Mouse (Mus musculus) liver, embryonic 11.5 days (tissue): ENCODE measurements around the gene Nin. TPM values are rescaled to one million over a fixed set of nuclear protein-coding genes. Genes with fewer than 3 reads are reported as not detected.
A peak's percentile ranks its signal among the peaks of the same experiment; 100 is the strongest.

Experiments used
- ATAC-seq: fragments of 200-750 bp; cut with Nextera tagmentation; replicated peaks from 2 replicates; pipeline ENCODE4 v1.8.0; 2017; ENCODE audit warnings: moderate number of reproducible peaks, mild to moderate bottlenecking, moderate TSS enrichment, moderate library complexity; ENCODE audit not compliant: low FRiP score
- DNase-seq: peaks from one replicate; pipeline ENCODE4 v3.0.0-alpha.2; 2017; ENCODE audit warnings: low spot score
- H3K27ac ChIP-seq: fragments of 300-500 bp; sonication (generic); 2 replicates; pipeline ENCODE4 v1.5.1; 2014; ENCODE audit warnings: mild to moderate bottlenecking, low read depth, low read length, control low read depth
- H3K27me3 ChIP-seq: fragments of 300-500 bp; sonication (generic); replicated peaks from 2 replicates; pipeline ENCODE4 v1.6.1; 2014; ENCODE audit warnings: low read length, mixed read lengths; ENCODE audit not compliant: control insufficient read depth, insufficient read depth
- H3K36me3 ChIP-seq: fragments of 300-500 bp; sonication (generic); 2 replicates; pipeline ENCODE4 v1.6.1; 2014; ENCODE audit warnings: mild to moderate bottlenecking, low read length, moderate library complexity, mixed read lengths; ENCODE audit not compliant: control insufficient read depth, insufficient read depth
- H3K4me1 ChIP-seq: fragments of 300-500 bp; sonication (generic); replicated peaks from 2 replicates; pipeline ENCODE4 v1.6.1; 2014; ENCODE audit warnings: low read length, mixed read lengths; ENCODE audit not compliant: control insufficient read depth, insufficient read depth
- H3K4me2 ChIP-seq: fragments of 300-500 bp; sonication (generic); 2 replicates; pipeline ENCODE4 v1.6.1; 2014; ENCODE audit warnings: mild to moderate bottlenecking, control low read depth, moderate library complexity
- H3K4me3 ChIP-seq: fragments of 300-500 bp; sonication (generic); 2 replicates; pipeline ENCODE4 v1.5.1; 2014; ENCODE audit warnings: low read depth, low read length, control low read depth
- H3K9ac ChIP-seq: fragments of 300-500 bp; sonication (generic); 2 replicates; pipeline ENCODE4 v1.6.1; 2014; ENCODE audit warnings: low read depth, low read length, control low read depth
- H3K9me3 ChIP-seq: fragments of 300-500 bp; sonication (generic); 2 replicates; pipeline ENCODE4 v1.6.1; 2016; ENCODE audit warnings: low read length, inconsistent platforms, mixed read lengths; ENCODE audit not compliant: control insufficient read depth
- WGBS: fragments of 180-500 bp; shearing (Covaris S2); extraction: QIAGEN DNeasy Blood & Tissue Kit; methylation state at CpG from one replicate; pipeline ENCODE4 v1.1.7; 2014; 5-methylcytosine and 5-hydroxymethylcytosine counted together
- polyA plus RNA-seq: library from polyadenylated mRNA; unstranded; fragments of >200 nt; fragmentation: Nextera tagmentation; extraction: Ambion mirVana; gene quantifications from 2 replicates; pipeline ENCODE4 v1.2.1, GENCODE M21; 2014

The Nin gene
- polyA plus RNA-seq, 1 experiment from 2014 or later, result 7.7 TPM

DNA sequence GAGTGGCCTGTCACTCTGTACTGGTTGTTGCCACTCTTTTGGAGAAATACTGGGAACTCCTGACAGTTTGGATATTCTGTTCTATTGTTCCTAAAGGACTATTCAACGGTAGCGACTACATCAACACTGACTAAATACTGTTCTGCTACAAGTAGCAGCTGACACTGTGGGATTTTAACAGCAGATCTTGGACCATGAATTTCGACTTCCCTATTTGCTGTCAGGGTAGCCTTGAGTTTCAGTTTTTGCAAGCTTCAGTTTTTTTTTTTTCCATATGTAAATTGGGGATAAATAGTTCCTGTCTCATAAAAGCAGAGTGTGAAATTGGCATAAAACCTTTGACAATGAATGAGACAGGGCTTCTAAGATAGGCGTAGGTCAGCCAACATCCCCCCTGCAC lies 103.2 kb downstream of the Nin start:
- Histone ChIP-seq H3K9ac (no peak overlapping the region), H3K36me3 (peaks cover 9% of the 10 kb centered on the region), H3K9me3 (no peaks in the 10 kb centered on the region; the same call in 1 of the 2 replicates), H3K4me2 (no peak overlapping the region), H3K4me3 (no peak overlapping the region), H3K27ac (no peak overlapping the region), H3K27me3 (no peaks in the 10 kb centered on the region), H3K4me1 (no peaks in the 10 kb centered on the region)
- ATAC-seq (no peak), DNase-seq (no peak)
- WGBS, result 85% methylated on average over 4 of the region's 4 CpGs

DNA sequence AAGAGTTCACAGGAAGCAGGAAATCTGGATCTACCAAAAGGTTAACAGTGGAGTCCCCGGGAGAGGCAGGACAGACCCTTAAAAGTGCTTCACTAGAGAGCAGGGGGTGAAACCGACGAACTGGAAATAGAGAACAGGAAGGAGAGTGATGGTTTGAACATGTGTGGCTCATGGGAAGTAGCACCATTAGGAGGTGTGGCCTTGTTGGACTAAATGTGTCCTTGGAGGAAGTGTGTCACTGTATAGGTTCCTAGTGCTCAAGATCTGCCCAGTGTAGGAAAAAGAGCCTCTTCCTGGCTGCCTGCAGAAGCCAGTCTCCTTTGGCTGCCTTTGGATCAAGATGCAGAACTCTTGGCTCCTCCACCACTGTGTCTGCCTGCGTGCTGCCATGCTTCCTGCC lies 108.4 kb downstream of the Nin start:
- Histone ChIP-seq H3K4me2 (no peak overlapping the region), H3K9ac (no peak overlapping the region), H3K27me3 (no peaks in the 10 kb centered on the region), H3K9me3 (no peaks in the 10 kb centered on the region), H3K4me1 (no peaks in the 10 kb centered on the region), H3K36me3 (no peaks in the 10 kb centered on the region), H3K4me3 (no peak overlapping the region), H3K27ac (no peak overlapping the region)
- DNase-seq (no peak), ATAC-seq (no peak)
- 60% methylated on average over 4 of the region's 4 CpGs for whole genome bisulfite sequencing

GRCm38 (mm10) chr12:69998186-69998983 lies 115.1 kb downstream of the Nin start:
- Histone ChIP-seq H3K9ac (no peak overlapping the region), H3K9me3 (no peaks in the 10 kb centered on the region), H3K4me3 (no peak overlapping the region), H3K36me3 (no peaks in the 10 kb centered on the region), H3K4me1 (no peaks in the 10 kb centered on the region), H3K4me2 (no peak overlapping the region), H3K27ac (no peak overlapping the region), H3K27me3 (no peaks in the 10 kb centered on the region)
- 72% methylated on average over 13 of the region's 13 CpGs for whole genome bisulfite sequencing
- ATAC-seq, result no peak
- no peak for DNase-seq

DNA sequence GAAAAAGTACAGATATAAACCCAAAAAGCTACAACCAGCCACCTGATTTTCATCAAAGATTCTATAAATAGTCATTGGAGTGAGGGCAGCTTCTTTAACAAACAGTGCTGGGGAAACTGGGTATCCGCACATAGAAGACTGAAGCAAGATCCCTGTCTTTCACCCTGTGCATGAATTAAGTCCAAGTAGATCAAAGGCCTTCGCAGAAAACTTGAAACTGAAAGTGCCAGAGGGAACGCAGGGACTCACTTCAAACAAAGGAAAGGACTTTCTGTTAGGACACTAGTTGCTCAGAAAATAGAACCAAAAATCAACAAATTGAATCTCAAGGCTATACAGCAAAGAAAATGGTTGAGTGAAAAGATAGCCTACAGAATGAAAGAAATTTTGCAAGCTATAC lies 118.1 kb downstream of the Nin start:
- Histone ChIP-seq H3K27ac (no peak overlapping the region), H3K4me2 (no peak overlapping the region), H3K4me3 (no peak overlapping the region), H3K9ac (no peak overlapping the region), H3K4me1 (no peaks in the 10 kb centered on the region), H3K9me3 (no peaks in the 10 kb centered on the region), H3K36me3 (no peaks in the 10 kb centered on the region), H3K27me3 (no peaks in the 10 kb centered on the region)
- 85% methylated on average over 3 of the region's 3 CpGs for WGBS
- ATAC-seq, result no peak
- DNase-seq, result no peak

- peak; percentile 92 for ATAC-seq
- H3K27me3 ChIP-seq, result no peaks in the 10 kb centered on the region
- H3K9me3 ChIP-seq, result no peaks in the 10 kb centered on the region
- DNase-seq, result peak; percentile 85
- peak within 1 kb of the TSS; percentile 96 for H3K4me3 ChIP-seq
- H3K9ac ChIP-seq, result peak within 1 kb of the TSS; percentile 98
- H3K4me1 ChIP-seq, result peaks cover 9% of the 10 kb centered on the region; the same call in 1 of the 2 replicates
- WGBS, result under 1% methylated on average over 100 of the region's 102 CpGs
- peak within 1 kb of the TSS; percentile 80 for H3K4me2 ChIP-seq
- peak within 1 kb of the TSS; percentile 90 for H3K27ac ChIP-seq
- peaks cover 11% of the 10 kb centered on the region; the same call in 1 of the 2 replicates for H3K36me3 ChIP-seq
Measured at GRCm38 (mm10) chr12:69986786-69987497, 126.6 kb downstream of the Nin start, which contains the start of gene Sav1. Gene Sav1, minus strand, starts transcription at chr12:69987002.

DNA sequence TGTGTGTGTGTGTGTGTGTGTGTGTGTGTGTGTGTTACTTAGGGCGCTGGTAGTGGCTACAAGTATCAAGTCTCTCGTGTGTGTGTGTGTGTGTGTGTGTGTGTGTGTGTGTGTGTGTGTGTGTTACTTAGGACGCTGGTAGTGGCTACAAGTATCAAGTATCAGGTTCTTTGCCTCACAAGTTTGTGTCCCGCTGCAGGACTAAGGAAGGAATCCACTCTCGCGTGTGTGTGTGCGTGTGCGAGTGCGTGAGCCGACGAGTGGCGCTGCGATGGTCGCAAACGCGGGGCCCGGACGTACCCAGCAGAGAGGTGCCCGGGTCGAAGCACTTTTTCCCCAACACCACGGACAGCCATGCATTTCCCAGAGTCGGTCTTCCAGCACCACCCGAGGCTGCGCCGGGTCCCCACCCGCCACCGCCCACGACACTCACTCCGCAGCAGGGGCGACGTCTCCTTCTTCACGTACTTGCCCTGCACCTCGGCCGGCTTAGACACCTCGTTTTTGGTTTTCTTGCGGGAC lies 127.2 kb downstream of the Nin start:
- Histone ChIP-seq H3K4me1 (peaks cover 9% of the 10 kb centered on the region; the same call in 1 of the 2 replicates), H3K27ac (peak overlapping the region; percentile 90), H3K27me3 (no peaks in the 10 kb centered on the region), H3K4me2 (peak overlapping the region; percentile 80), H3K36me3 (peaks cover 11% of the 10 kb centered on the region; the same call in 1 of the 2 replicates), H3K9me3 (no peaks in the 10 kb centered on the region), H3K9ac (peak overlapping the region; percentile 98), H3K4me3 (peak overlapping the region; percentile 96)
- no peak for DNase-seq
- peak; percentile 49 for ATAC-seq
- WGBS, result under 1% methylated on average over 36 of the region's 36 CpGs

- peak overlapping the region; percentile 98; the same call in 1 of the 2 replicates for H3K9ac ChIP-seq
- ATAC-seq, result no peak
- no peaks in the 10 kb centered on the region for H3K9me3 ChIP-seq
- H3K4me3 ChIP-seq, result peak overlapping the region; percentile 96
- 43% methylated on average over 4 of the region's 4 CpGs for WGBS
- no peak overlapping the region for H3K27ac ChIP-seq
- no peaks in the 10 kb centered on the region for H3K27me3 ChIP-seq
- H3K36me3 ChIP-seq, result peaks cover 11% of the 10 kb centered on the region; the same call in 1 of the 2 replicates
- H3K4me1 ChIP-seq, result peaks cover 9% of the 10 kb centered on the region; the same call in 1 of the 2 replicates
- DNase-seq, result no peak
- peak overlapping the region; percentile 80 for H3K4me2 ChIP-seq
Measured at GRCm38 (mm10) chr12:69985546-69985945, 128.0 kb downstream of the Nin start.

GRCm38 (mm10) chr12:69982874-69983273 lies 130.6 kb downstream of the Nin start:
- Histone ChIP-seq H3K9ac (no peak overlapping the region), H3K36me3 (peaks cover 17% of the 10 kb centered on the region; the same call in 1 of the 2 replicates), H3K4me2 (no peak overlapping the region), H3K27me3 (no peaks in the 10 kb centered on the region), H3K4me1 (peaks cover 9% of the 10 kb centered on the region; the same call in 1 of the 2 replicates), H3K9me3 (no peaks in the 10 kb centered on the region), H3K4me3 (no peak overlapping the region), H3K27ac (no peak overlapping the region)
- no peak for ATAC-seq
- DNase-seq, result no peak
- WGBS, result 82% methylated on average over 5 of the region's 5 CpGs
